Comparison of ENCODE assay signal across 9 mouse cellular contexts in the genomic region with DNA sequence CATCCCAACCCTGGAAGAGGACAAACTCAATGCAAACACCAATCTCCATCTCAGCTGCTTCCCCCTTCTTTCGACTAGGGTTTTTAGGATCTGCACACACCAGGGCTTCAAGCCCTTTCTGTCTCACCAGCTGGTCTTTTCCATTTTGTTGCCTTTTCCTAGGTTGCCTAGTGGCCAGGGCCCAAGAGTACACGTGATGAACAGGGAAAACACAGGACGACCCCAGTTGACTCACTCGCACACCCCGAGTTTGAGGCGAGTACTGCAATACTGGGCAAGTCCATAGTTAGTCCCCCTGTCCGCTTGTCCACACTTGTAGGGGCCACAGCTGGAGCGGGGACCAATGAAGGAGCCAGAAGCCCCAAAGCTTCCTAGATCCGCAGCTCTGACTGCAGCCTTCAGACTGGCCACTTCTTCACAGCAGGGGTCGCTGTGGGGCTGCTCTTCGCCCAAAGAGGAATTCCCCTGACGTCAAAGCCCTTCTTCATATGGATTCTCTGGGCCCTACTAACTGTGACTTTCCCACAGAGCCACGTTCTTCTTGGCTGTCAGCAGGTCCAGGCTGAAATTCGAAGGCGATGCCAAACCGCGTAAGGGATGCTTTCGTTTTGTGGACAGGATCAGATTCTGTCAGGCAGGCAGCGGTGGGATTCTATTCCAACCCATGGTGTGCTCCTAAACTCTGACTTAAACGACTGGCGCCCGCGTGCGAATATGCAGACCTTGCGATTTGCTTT. TPM values are rescaled to one million over a fixed set of nuclear protein-coding genes. Genes with fewer than 3 reads are reported as not detected.
DNase-seq lines count a peak whose midpoint lies in the region; ATAC-seq and TF ChIP-seq lines count a peak whose summit lies in the region.
"Not testable (repeated sequence)": the region's sequence is repeated elsewhere in the genome, so short reads cannot be mapped to it uniquely, and the experiment has no call there.
"Had no signal": no experiment of that assay in that cellular context is flagged by ENCODE, and none has a peak within 500 bp of the region (broad histone marks: within the 10 kb centered on the region; RNA-seq: fewer than 3 reads in every experiment).

A gene (plus strand): TSS at position 687 of the 737 bp plus-strand sequence.

- H3K9ac ChIP-seq in heart, embryonic 16.5 days (ENCODE audit: low read length); kidney, embryonic 15.5 days; liver, embryonic 11.5 days (ENCODE audit: low read depth, low read length); midbrain, embryonic 14.5 days (replicated peaks; ENCODE audit: low read length): not testable (repeated sequence)

- not testable (repeated sequence) for H3K27me3 ChIP-seq in heart, embryonic 16.5 days (ENCODE audit: control insufficient read depth, insufficient read depth, low read length); liver, embryonic 11.5 days (replicated peaks; ENCODE audit: control insufficient read depth, insufficient read depth, low read length); midbrain, embryonic 14.5 days (ENCODE audit: control insufficient read depth, insufficient read depth, low read length); small intestine, adult 2 months (ENCODE audit: control insufficient read depth, insufficient read depth, low read length)
- H3K27me3 ChIP-seq in kidney, embryonic 15.5 days, result peaks cover 20% of the 10 kb centered on the region

- TF ChIP-seq CTCF in small intestine, adult 2 months (IDR thresholded peaks at IDR 0.05; ENCODE audit: extremely low read depth, insufficient read length, insufficient replicate concordance, low read depth, low read length), result 0 out of 2 replicates have a peak, but pooled peaks have one; percentile 13

- not testable (repeated sequence) for H3K9me3 ChIP-seq in heart, embryonic 16.5 days (replicated peaks; ENCODE audit: control insufficient read depth, low read length); kidney, embryonic 15.5 days (replicated peaks); liver, embryonic 11.5 days (ENCODE audit: control insufficient read depth, low read length); midbrain, embryonic 14.5 days (ENCODE audit: control insufficient read depth, low read length)

- WGBS in heart, embryonic 16.5 days, result 12% methylated on average over 18 of the region's 25 CpGs
- WGBS in kidney, embryonic 15.5 days, result 16% methylated on average over 18 of the region's 25 CpGs
- WGBS in liver, embryonic 11.5 days, result 15% methylated on average over 17 of the region's 25 CpGs
- WGBS in midbrain, embryonic 14.5 days, result 13% methylated on average over 18 of the region's 25 CpGs
- 13% methylated on average over 19 of the region's 25 CpGs for WGBS in small intestine, adult 2 months

- peak within 1 kb of the TSS; percentile 33 for H3K4me3 ChIP-seq in heart, embryonic 16.5 days (ENCODE audit: low read length)
- peak within 1 kb of the TSS; percentile 27 for H3K4me3 ChIP-seq in kidney, embryonic 15.5 days (replicated peaks)
- peak within 1 kb of the TSS; percentile 15; the same call in 1 of the 2 replicates for H3K4me3 ChIP-seq in liver, embryonic 11.5 days (ENCODE audit: low read depth, low read length)
- H3K4me3 ChIP-seq in midbrain, embryonic 14.5 days (replicated peaks; ENCODE audit: low read depth, low read length), result peak within 1 kb of the TSS; percentile 13
- peak within 1 kb of the TSS; percentile 63 for H3K4me3 ChIP-seq in small intestine, adult 2 months (ENCODE audit: low read depth, low read length)

- ATAC-seq in erythroblast, adult 5-6 weeks (replicated peaks; ENCODE audit: low FRiP score, poor library complexity, severe bottlenecking), result peak; percentile 55; the same call in 1 of the 2 replicates
- ATAC-seq in heart, embryonic 16.5 days (replicated peaks; ENCODE audit: extremely low read depth, insufficient read depth, low FRiP score), result not testable (repeated sequence)
- ATAC-seq in kidney, embryonic 15.5 days (replicated peaks; ENCODE audit: low FRiP score), result peak; percentile 52
- ATAC-seq in liver, embryonic 11.5 days (replicated peaks; ENCODE audit: low FRiP score), result peak; percentile 44
- ATAC-seq in midbrain, embryonic 14.5 days (ENCODE audit: low FRiP score, low TSS enrichment), result peak; percentile 38

- DNase-seq in B cell, adult 2 months, result peak; percentile 50
- peak; percentile 19 for DNase-seq in brain, adult 2 months (ENCODE audit: low read depth, low spot score)
- DNase-seq in liver, embryonic 11.5 days (ENCODE audit: low spot score), result peak; percentile 35
- DNase-seq in midbrain, embryonic 14.5 days, result peak; percentile 65

- peak within 1 kb of the TSS; percentile 55 for H3K4me2 ChIP-seq in heart, embryonic 16.5 days (ENCODE audit: low read depth, low read length)
- H3K4me2 ChIP-seq in kidney, embryonic 15.5 days, result peak within 1 kb of the TSS; percentile 49
- H3K4me2 ChIP-seq in liver, embryonic 11.5 days, result peak within 1 kb of the TSS; percentile 39
- peak within 1 kb of the TSS; percentile 39 for H3K4me2 ChIP-seq in midbrain, embryonic 14.5 days (ENCODE audit: low read length)

- H3K4me1 ChIP-seq in heart, embryonic 16.5 days (ENCODE audit: control insufficient read depth, insufficient read depth, low read length); kidney, embryonic 15.5 days; liver, embryonic 11.5 days (replicated peaks; ENCODE audit: control insufficient read depth, insufficient read depth, low read length); midbrain, embryonic 14.5 days (ENCODE audit: control insufficient read depth, insufficient read depth, low read length); small intestine, adult 2 months (ENCODE audit: control insufficient read depth, insufficient read depth, insufficient read length, low read length): not testable (repeated sequence)

- not testable (repeated sequence) for H3K36me3 ChIP-seq in heart, embryonic 16.5 days (ENCODE audit: control insufficient read depth, insufficient read depth); kidney, embryonic 15.5 days; liver, embryonic 11.5 days (ENCODE audit: control insufficient read depth, insufficient read depth, low read length); midbrain, embryonic 14.5 days (ENCODE audit: control insufficient read depth, insufficient read depth, low read length); small intestine, adult 2 months (ENCODE audit: control insufficient read depth, insufficient read depth, low read length)

- TF ChIP-seq POLR2A in small intestine, adult 2 months (IDR thresholded peaks at IDR 0.05; ENCODE audit: low read depth, low read length), result not testable (repeated sequence)

- H3K27ac ChIP-seq in heart, embryonic 16.5 days (ENCODE audit: low read length); kidney, embryonic 15.5 days; liver, embryonic 11.5 days (ENCODE audit: low read depth, low read length); midbrain, embryonic 14.5 days (replicated peaks; ENCODE audit: low read depth, low read length); small intestine, adult 2 months (ENCODE audit: insufficient read depth, low read depth, low read length): not testable (repeated sequence)

RNA-seq across cellular contexts. Expression of the gene that starts here (rescaled TPM):
- not detected in 2 replicates for total RNA-seq in erythroblast, adult 5-6 weeks (2015; ENCODE audit: low replicate concordance)
- not detected in 2 replicates for total RNA-seq in erythroblast, adult 5-6 weeks (2017; ENCODE audit: low replicate concordance)
- not detected in 2 replicates for polyA plus RNA-seq in heart, embryonic 16.5 days (2015; fragmentation: Nextera tagmentation; extraction: Ambion mirVana)
- polyA plus RNA-seq in kidney, embryonic 15.5 days (2015; fragmentation: Nextera tagmentation; extraction: Ambion mirVana), result not detected in 2 replicates
- not detected in 2 replicates for polyA plus RNA-seq in liver, embryonic 11.5 days (2014; fragmentation: Nextera tagmentation; extraction: Ambion mirVana)
- not detected in 2 replicates for polyA plus RNA-seq in midbrain, embryonic 14.5 days (2014; fragmentation: Nextera tagmentation; extraction: Ambion mirVana)
- polyA plus RNA-seq in small intestine, adult 2 months (2012; rRNA removed), result not detected in 2 replicates
- total RNA-seq: G1E had no signal
- polyA plus RNA-seq: G1E had no signal

Comparison
In these comparisons a context has a peak if more than half of its experiments do, and no peak if none do; other contexts are left out.
1. Peak in ATAC-seq in erythroblast, adult 5-6 weeks; RNA of the gene not detected or under 1 TPM.
2. Peak in ATAC-seq, H3K4me3 ChIP-seq and H3K4me2 ChIP-seq in kidney, embryonic 15.5 days; RNA of the gene not detected or under 1 TPM.
3. Peak in DNase-seq, ATAC-seq, H3K4me3 ChIP-seq and H3K4me2 ChIP-seq in liver, embryonic 11.5 days; RNA of the gene not detected or under 1 TPM.
4. Peak in DNase-seq, ATAC-seq, H3K4me3 ChIP-seq and H3K4me2 ChIP-seq in midbrain, embryonic 14.5 days; RNA of the gene not detected or under 1 TPM.
5. H3K4me3 ChIP-seq: peak in every context shown above with its lines; median percentile 63 in small intestine, adult 2 months; 33 in heart, embryonic 16.5 days; 27 in kidney, embryonic 15.5 days; 15 in liver, embryonic 11.5 days; 13 in midbrain, embryonic 14.5 days.